Mouse (Mus musculus) C2C12 (cell line): Measurements from ENCODE around the gene Paqr7.

Experiments
- CTCF ChIP-seq: IDR thresholded peaks from one replicate; pipeline ENCODE4 v1.5.1; 2011; ENCODE audit not compliant: control insufficient read depth, insufficient read depth, insufficient read length
- FOSL1 ChIP-seq: IDR thresholded peaks from one replicate; pipeline ENCODE4 v1.8.0; 2011; ENCODE audit warnings: mild to moderate bottlenecking, low read length; ENCODE audit not compliant: poor library complexity, insufficient read depth, severe bottlenecking
- USF1 ChIP-seq: IDR thresholded peaks from one replicate; pipeline ENCODE4 v1.6.1; 2011; ENCODE audit warnings: low read depth, mild to moderate bottlenecking, control low read depth, moderate library complexity

GRCm38 (mm10) chr4:134458856-134459255, 37.6 kb upstream of the Paqr7 start:
- no peak for TF ChIP-seq CTCF
- TF ChIP-seq FOSL1, result no peak
- TF ChIP-seq USF1, result no peak
